Comparison of ENCODE assay signal across 24 mouse cellular contexts in genomic region chr12:27372505-27372904, GRCm38 (mm10). TPM values are rescaled to one million over a fixed set of nuclear protein-coding genes. Genes with fewer than 3 reads are reported as not detected.
"Had no signal": no experiment of that assay in that cellular context is flagged by ENCODE, and none has a peak within 500 bp of the region (broad histone marks: within the 10 kb centered on the region; RNA-seq: fewer than 3 reads in every experiment).

No protein-coding gene starts in this region.

- H3K36me3 ChIP-seq: heart, embryonic 12.5 days; heart, embryonic 15.5 days; hindbrain, embryonic 13.5 days; hindbrain, embryonic 15.5 days; limb, embryonic 13.5 days; limb, embryonic 15.5 days; liver, embryonic 12.5 days had no signal

- DNase-seq: forebrain, postnatal 0 days; gastrocnemius, postnatal 14 days; gastrocnemius, postnatal 36 days; heart, adult 11 months; kidney, adult 11 months; kidney, adult 2 months; kidney, postnatal 14 days; kidney, postnatal 36 days; layer of hippocampus, adult 9-11 months; layer of hippocampus, postnatal 36 days; left cerebral cortex, postnatal 4 days; lung, adult 18-20 months had no signal

- H3K9me3 ChIP-seq: heart, embryonic 12.5 days; heart, embryonic 15.5 days; hindbrain, embryonic 13.5 days; hindbrain, embryonic 15.5 days; limb, embryonic 13.5 days; limb, embryonic 15.5 days; liver, embryonic 12.5 days had no signal

- H3K4me3 ChIP-seq: heart, embryonic 12.5 days; heart, embryonic 15.5 days; hindbrain, embryonic 13.5 days; hindbrain, embryonic 15.5 days; limb, embryonic 13.5 days; limb, embryonic 15.5 days; liver, embryonic 12.5 days had no signal

- H3K4me1 ChIP-seq: heart, embryonic 15.5 days; hindbrain, embryonic 13.5 days; hindbrain, embryonic 15.5 days; limb, embryonic 13.5 days; limb, embryonic 15.5 days; liver, embryonic 12.5 days had no signal

- H3K4me2 ChIP-seq: heart, embryonic 12.5 days; heart, embryonic 15.5 days; hindbrain, embryonic 13.5 days; hindbrain, embryonic 15.5 days; limb, embryonic 13.5 days; limb, embryonic 15.5 days; liver, embryonic 12.5 days had no signal

- H3K27ac ChIP-seq: heart, embryonic 15.5 days; hindbrain, embryonic 13.5 days; hindbrain, embryonic 15.5 days; hindbrain, postnatal 0 days; limb, embryonic 13.5 days; limb, embryonic 15.5 days; liver, embryonic 12.5 days; liver, embryonic 14.5 days had no signal

- ATAC-seq: forebrain, postnatal 0 days; hindbrain, postnatal 0 days; intestine, embryonic 16.5 days; liver, embryonic 12.5 days had no signal

- H3K27me3 ChIP-seq: heart, embryonic 12.5 days; heart, embryonic 15.5 days; hindbrain, embryonic 13.5 days; hindbrain, embryonic 15.5 days; limb, embryonic 13.5 days; limb, embryonic 15.5 days; liver, embryonic 12.5 days had no signal

- H3K9ac ChIP-seq: forebrain, postnatal 0 days; heart, embryonic 12.5 days; heart, embryonic 15.5 days; hindbrain, embryonic 13.5 days; hindbrain, embryonic 15.5 days; limb, embryonic 13.5 days; limb, embryonic 15.5 days; liver, embryonic 12.5 days; liver, embryonic 14.5 days had no signal

RNA-seq across cellular contexts. Expression of gene Sox11, which starts 30.1 kb away (rescaled TPM):
- total RNA-seq: hematopoietic stem cell, adult 5-6 weeks; liver, adult 2 months had no signal
- polyA plus RNA-seq: liver, adult 2 months had no signal
